Mouse (Mus musculus) liver, adult 2 months (tissue): Measurements from ENCODE around the gene Inpp5d. TPM values are rescaled to one million over a fixed set of nuclear protein-coding genes. Genes with fewer than 3 reads are reported as not detected.

Experiments used
- DNase-seq: peaks from one replicate; pipeline ENCODE4 v3.0.0-alpha.2; 2011; ENCODE audit warnings: low read depth, low spot score; ENCODE audit errors: extremely low read depth
- H3K27ac ChIP-seq: fragments of 200-500 bp; replicated peaks from 2 replicates; pipeline ENCODE4 v1.5.1; 2012; ENCODE audit warnings: low read depth, mild to moderate bottlenecking, control low read depth, inconsistent platforms, low read length; ENCODE audit not compliant: insufficient read depth
- H3K27me3 ChIP-seq: fragments of 200-500 bp; 2 replicates; pipeline ENCODE4 v1.6.1; 2012; ENCODE audit warnings: mild to moderate bottlenecking, moderate library complexity, low read length, inconsistent platforms; ENCODE audit not compliant: control insufficient read depth, insufficient read depth
- H3K36me3 ChIP-seq: fragments of 200-500 bp; 2 replicates; pipeline ENCODE4 v1.6.1; 2012; ENCODE audit warnings: low read length, inconsistent platforms; ENCODE audit not compliant: control insufficient read depth, insufficient read depth
- H3K4me1 ChIP-seq: fragments of 200-500 bp; 2 replicates; pipeline ENCODE4 v1.6.1; 2011; ENCODE audit warnings: low read length; ENCODE audit not compliant: control insufficient read depth, insufficient read depth
- H3K4me3 ChIP-seq: fragments of 200-500 bp; 2 replicates; pipeline ENCODE4 v1.5.1; 2011; ENCODE audit warnings: low read depth, mild to moderate bottlenecking, control low read depth, low read length, moderate library complexity; ENCODE audit not compliant: insufficient read depth
- H3K79me2 ChIP-seq: fragments of 200-500 bp; 2 replicates; pipeline ENCODE4 v1.6.1; 2012; ENCODE audit warnings: inconsistent platforms, mild to moderate bottlenecking, low read length, moderate library complexity; ENCODE audit not compliant: control insufficient read depth, insufficient read depth
- H3K9ac ChIP-seq: fragments of 200-500 bp; 2 replicates; pipeline ENCODE4 v1.6.1; 2012; ENCODE audit warnings: low read depth, mild to moderate bottlenecking, control low read depth, inconsistent platforms, low read length
- CTCF ChIP-seq: fragments of 200-500 bp; IDR thresholded peaks from 2 replicates; pipeline ENCODE4 v1.5.1; 2011; ENCODE audit warnings: low read depth, low read length, control low read depth
- POLR2A ChIP-seq: fragments of 200-500 bp; IDR thresholded peaks from 2 replicates; pipeline ENCODE4 v1.6.1; 2011; ENCODE audit warnings: low read length, control low read depth; ENCODE audit not compliant: insufficient read depth; ENCODE audit errors: extremely low read depth
- WGBS: fragments of 180-500 bp; shearing (Covaris S2); methylation state at CpG from one replicate; pipeline ENCODE4 v1.1.7; 2018; 5-methylcytosine and 5-hydroxymethylcytosine counted together
- polyA plus RNA-seq: library from polyadenylated mRNA; depleted of rRNA; stranded (reverse); fragments of >200 nt; gene quantifications from 2 replicates; pipeline ENCODE4 v1.2.3, GENCODE M21; 2012; rRNA removed
- total RNA-seq: library from RNA; depleted of rRNA; stranded (reverse); fragments of >200 nt; gene quantifications from 2 replicates; pipeline ENCODE4 v1.2.3, GENCODE M21; 2014; rRNA removed

The Inpp5d gene
- total RNA-seq (7.6 and 14.4 TPM in 2 replicates), polyA plus RNA-seq (3.7 and 4.3 TPM in 2 replicates)

GRCm38 (mm10) chr1:87620211-87620668 is at the start of gene Inpp5d:
Inpp5d (plus strand) TSS chr1:87620312.
- H3K27me3 ChIP-seq = no peaks in the 10 kb centered on the region
- H3K27ac ChIP-seq = peak within 1 kb of the TSS; percentile 72
- H3K79me2 ChIP-seq = no peaks in the 10 kb centered on the region
- no peak for TF ChIP-seq CTCF
- no peak for TF ChIP-seq POLR2A
- H3K4me3 ChIP-seq = peak within 1 kb of the TSS; percentile 82
- H3K9ac ChIP-seq = peak within 1 kb of the TSS; percentile 78
- DNase-seq = peak; percentile 28
- WGBS = 85% methylated on average over 12 of the region's 12 CpGs
- no peaks in the 10 kb centered on the region for H3K36me3 ChIP-seq
- no peaks in the 10 kb centered on the region for H3K4me1 ChIP-seq

DNA sequence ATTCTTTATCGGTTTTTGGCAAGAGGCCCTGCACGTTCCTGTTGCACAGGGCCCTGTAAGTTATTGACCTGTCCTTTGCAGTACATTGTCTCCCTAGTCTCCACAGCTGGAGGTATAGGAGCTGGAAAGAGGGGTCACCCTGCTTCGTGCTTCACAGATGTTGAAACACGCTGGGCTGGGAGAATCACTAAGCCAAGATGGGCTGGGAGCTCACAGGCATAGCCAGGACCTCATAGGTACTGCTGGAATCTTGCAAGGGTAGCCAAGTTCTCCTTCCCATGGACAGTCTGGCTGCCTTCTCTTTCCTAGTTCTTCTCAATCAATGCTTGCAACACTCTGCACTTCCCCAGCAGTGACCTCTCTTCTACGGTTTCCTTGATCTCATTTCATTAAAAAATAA is 46.9 kb upstream of the Inpp5d start:
- H3K79me2 ChIP-seq = peaks cover 8% of the 10 kb centered on the region; the same call in 1 of the 2 replicates
- peak overlapping the region; percentile 69 for H3K9ac ChIP-seq

GRCm38 (mm10) chr1:87573800-87574215 is 46.3 kb upstream of the Inpp5d start, which contains the start of gene Ngef:
Ngef (minus strand) TSS chr1:87573870.
- Histone ChIP-seq H3K4me1 (0 out of 2 replicates have a peak, but pooled peaks cover 3% of the 10 kb centered on the region), H3K9ac (peak within 1 kb of the TSS; percentile 69), H3K79me2 (peaks cover 8% of the 10 kb centered on the region; the same call in 1 of the 2 replicates), H3K27ac (peak within 1 kb of the TSS; percentile 98), H3K4me3 (peak within 1 kb of the TSS; percentile 47), H3K36me3 (no peaks in the 10 kb centered on the region), H3K27me3 (no peaks in the 10 kb centered on the region)
- DNase-seq = peak; percentile 97
- 21% methylated on average over 6 of the region's 6 CpGs for WGBS
- no peak for TF ChIP-seq CTCF
- TF ChIP-seq POLR2A = no peak

More for the DNA sequence above, 46.9 kb upstream of the Inpp5d start:
- DNase-seq = peak; percentile 53
- TF ChIP-seq CTCF (no peak), POLR2A (no peak)
- Histone ChIP-seq H3K4me1 (0 out of 2 replicates have a peak, but pooled peaks cover 3% of the 10 kb centered on the region), H3K27me3 (no peaks in the 10 kb centered on the region), H3K36me3 (no peaks in the 10 kb centered on the region), H3K4me3 (peak overlapping the region; percentile 47), H3K27ac (peak overlapping the region; percentile 79)
- 21% methylated on average over 5 of the region's 5 CpGs for WGBS

DNA sequence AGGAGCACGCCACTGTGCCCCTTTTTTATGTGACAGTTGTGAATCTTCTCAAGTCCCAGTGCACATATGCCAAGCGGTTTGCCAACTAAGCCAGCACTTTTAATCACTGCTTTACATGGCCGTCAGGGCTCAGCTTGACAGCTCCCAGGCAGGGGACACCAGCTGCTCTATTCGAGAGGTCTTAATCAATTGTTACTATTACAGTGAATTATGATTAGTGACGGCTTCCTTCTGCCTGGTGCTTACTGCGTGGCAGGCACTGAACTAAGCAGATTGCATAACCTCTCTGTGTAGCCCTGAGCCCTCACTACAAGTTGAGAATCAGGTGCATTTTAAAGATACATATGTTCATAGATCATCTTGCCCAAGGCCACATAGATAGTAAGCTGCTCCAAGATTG is 45.8 kb upstream of the Inpp5d start:
- no peak for DNase-seq
- peak overlapping the region; percentile 62 for H3K9ac ChIP-seq

DNA sequence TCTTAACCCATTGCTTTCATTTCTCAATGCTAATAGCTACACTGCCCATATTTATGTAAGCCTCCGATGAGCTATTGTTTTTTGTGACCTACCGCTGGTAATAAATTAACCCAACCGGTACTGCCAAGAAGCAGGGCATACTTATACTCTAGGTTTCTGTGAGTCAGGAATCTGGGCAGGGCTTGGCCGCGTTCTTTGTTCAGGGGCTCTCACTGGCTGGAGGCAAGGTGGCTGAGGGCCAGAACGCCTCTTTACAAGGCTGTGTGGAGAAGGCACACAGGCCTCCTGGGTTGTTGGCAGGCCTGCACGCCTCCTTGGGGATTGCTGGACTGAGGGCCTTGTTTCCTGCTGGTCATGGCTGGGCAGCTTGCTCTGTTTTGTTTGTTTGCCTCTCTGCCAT is 45.3 kb upstream of the Inpp5d start:
- peak; percentile 93 for DNase-seq
- peak overlapping the region; percentile 27; the same call in 1 of the 2 replicates for H3K9ac ChIP-seq
- H3K36me3 ChIP-seq = no peaks in the 10 kb centered on the region
- H3K27me3 ChIP-seq = no peaks in the 10 kb centered on the region
- peak overlapping the region; percentile 98 for H3K27ac ChIP-seq
- H3K4me3 ChIP-seq = no peak overlapping the region
- H3K79me2 ChIP-seq = peaks cover 8% of the 10 kb centered on the region; the same call in 1 of the 2 replicates
- TF ChIP-seq CTCF = no peak
- TF ChIP-seq POLR2A = no peak
- WGBS = 25% methylated on average over 7 of the region's 7 CpGs
- H3K4me1 ChIP-seq = 0 out of 2 replicates have a peak, but pooled peaks cover 3% of the 10 kb centered on the region

More for the DNA sequence above, 45.8 kb upstream of the Inpp5d start:
- TF ChIP-seq POLR2A = no peak
- TF ChIP-seq CTCF = no peak
- peak overlapping the region; percentile 98 for H3K27ac ChIP-seq
- H3K4me1 ChIP-seq = 0 out of 2 replicates have a peak, but pooled peaks cover 3% of the 10 kb centered on the region
- H3K36me3 ChIP-seq = no peaks in the 10 kb centered on the region
- H3K4me3 ChIP-seq = peak overlapping the region; percentile 10; the same call in 1 of the 2 replicates
- no peaks in the 10 kb centered on the region for H3K27me3 ChIP-seq
- 21% methylated on average over 6 of the region's 6 CpGs for WGBS
- peaks cover 8% of the 10 kb centered on the region; the same call in 1 of the 2 replicates for H3K79me2 ChIP-seq

- TF ChIP-seq POLR2A (no peak), CTCF (no peak)
- no peaks in the 10 kb centered on the region for H3K27me3 ChIP-seq
- no peaks in the 10 kb centered on the region for H3K79me2 ChIP-seq
- H3K27ac ChIP-seq = no peak overlapping the region
- H3K4me3 ChIP-seq = no peak overlapping the region
- peaks cover 5% of the 10 kb centered on the region for H3K4me1 ChIP-seq
- DNase-seq = no peak
- H3K9ac ChIP-seq = no peak overlapping the region
- no peaks in the 10 kb centered on the region for H3K36me3 ChIP-seq
- WGBS = 86% methylated on average over 6 of the region's 6 CpGs
These were observed 41.1 kb upstream of the Inpp5d start for GRCm38 (mm10) chr1:87578965-87579364.
